ENCODE assay signal across 10 mouse cellular contexts in the genomic region with DNA sequence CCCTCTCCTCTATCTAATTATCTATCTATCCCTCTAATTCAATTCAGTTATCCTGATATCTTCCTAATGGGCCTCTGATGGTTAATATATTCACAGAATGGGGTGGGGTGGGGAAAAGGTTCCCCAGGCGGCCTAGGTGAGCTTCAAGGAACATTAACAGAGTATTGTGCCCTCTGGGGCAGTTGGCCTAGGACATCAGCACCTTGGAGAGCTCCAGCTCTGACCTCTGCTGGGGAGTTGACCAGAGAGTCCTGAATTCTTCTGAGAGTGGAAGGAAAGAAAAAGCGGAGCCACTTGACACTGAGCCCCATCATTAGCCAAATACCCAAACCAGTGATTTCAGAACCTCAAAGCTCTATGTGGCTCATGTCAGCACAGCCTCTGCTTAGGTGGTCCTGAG.
DNase-seq lines count a peak whose midpoint lies in the region; ATAC-seq and TF ChIP-seq lines count a peak whose summit lies in the region.
"Had no signal": no experiment of that assay in that cellular context is flagged by ENCODE, and none has a peak within 500 bp of the region (broad histone marks: within the 10 kb centered on the region; RNA-seq: fewer than 3 reads in every experiment).

No protein-coding gene starts in this region.

- H3K36me3 ChIP-seq in kidney, adult 2 months (ENCODE audit: control insufficient read depth, insufficient read depth, low read length): no peaks in the 10 kb centered on the region
- no peaks in the 10 kb centered on the region for H3K36me3 ChIP-seq in kidney, postnatal 0 days (ENCODE audit: insufficient read depth, low read length)
- H3K36me3 ChIP-seq in forebrain, embryonic 14.5 days (ENCODE audit: control insufficient read depth, insufficient read depth, low read length): no peaks in the 10 kb centered on the region
- H3K36me3 ChIP-seq: limb, embryonic 13.5 days; neural tube, embryonic 12.5 days had no signal

- no peak for TF ChIP-seq POLR2A in kidney, adult 2 months (IDR thresholded peaks at IDR 0.05; ENCODE audit: low read depth, low read length)

- no peaks in the 10 kb centered on the region for H3K27me3 ChIP-seq in kidney, adult 2 months (replicated peaks; ENCODE audit: control insufficient read depth, insufficient read depth, low read length)
- H3K27me3 ChIP-seq in kidney, postnatal 0 days (ENCODE audit: insufficient read depth, low read length): no peaks in the 10 kb centered on the region
- no peaks in the 10 kb centered on the region for H3K27me3 ChIP-seq in forebrain, embryonic 14.5 days (replicated peaks; ENCODE audit: control insufficient read depth, insufficient read depth, low read length)
- H3K27me3 ChIP-seq: limb, embryonic 13.5 days; neural tube, embryonic 12.5 days had no signal

- DNase-seq in kidney, adult 2 months: peak; percentile 28
- no peak for DNase-seq in kidney, adult 11 months
- peak; percentile 59 to 66 for DNase-seq in adrenal gland, postnatal 36 days
- peak; percentile 64 for DNase-seq in kidney, postnatal 0 days (ENCODE audit: low spot score)
- peak; percentile 61 for DNase-seq in retina, embryonic 14.5 days (ENCODE audit: low spot score)
- no peak for DNase-seq in left cerebral cortex, postnatal 4 days
- DNase-seq in forebrain, embryonic 14.5 days (ENCODE audit: low spot score): no peak
- DNase-seq in spleen, postnatal 14 days (ENCODE audit: low spot score in 2 of 2): no peak

- TF ChIP-seq CTCF in kidney, adult 2 months (conservative IDR thresholded peaks at IDR 0.05; ENCODE audit: insufficient read depth, insufficient read length, low read depth, low read length): no peak
- 0 out of 2 replicates have a peak, but pooled peaks have one; percentile 4 for TF ChIP-seq CTCF in kidney, postnatal 0 days (IDR thresholded peaks at IDR 0.05; ENCODE audit: low read depth)

- intact Hi-C loops in left cerebral cortex, postnatal 4 days (cut with DNase I): no loop called here

- no peak overlapping the region for H3K4me3 ChIP-seq in kidney, adult 2 months (ENCODE audit: insufficient read depth, low read depth, low read length)
- no peak overlapping the region for H3K4me3 ChIP-seq in kidney, postnatal 0 days (replicated peaks; ENCODE audit: low read depth, low read length)
- no peak overlapping the region for H3K4me3 ChIP-seq in forebrain, embryonic 14.5 days (ENCODE audit: low read depth, low read length)
- H3K4me3 ChIP-seq: limb, embryonic 13.5 days; neural tube, embryonic 12.5 days had no signal

- ATAC-seq in kidney, postnatal 0 days (replicated peaks; ENCODE audit: low FRiP score, low read depth): no peak; the same call in 1 of the 2 replicates
- no peak for ATAC-seq in forebrain, embryonic 14.5 days

- WGBS in kidney, adult 2 months: 26% methylated on average over 2 of the region's 2 CpGs
- 21% methylated on average over 2 of the region's 2 CpGs for WGBS in kidney, postnatal 0 days
- WGBS in forebrain, embryonic 14.5 days: 53% methylated on average over 2 of the region's 2 CpGs

- no peaks in the 10 kb centered on the region for H3K4me1 ChIP-seq in kidney, adult 2 months (ENCODE audit: control insufficient read depth, insufficient read depth, low read length)
- no peaks in the 10 kb centered on the region for H3K4me1 ChIP-seq in kidney, postnatal 0 days (replicated peaks; ENCODE audit: insufficient read depth, low read length)
- no peaks in the 10 kb centered on the region for H3K4me1 ChIP-seq in forebrain, embryonic 14.5 days (ENCODE audit: control insufficient read depth, insufficient read depth, low read length)
- H3K4me1 ChIP-seq: limb, embryonic 13.5 days; neural tube, embryonic 12.5 days had no signal

- no peak overlapping the region for H3K9ac ChIP-seq in kidney, postnatal 0 days (ENCODE audit: low read depth, low read length)
- no peak overlapping the region for H3K9ac ChIP-seq in forebrain, embryonic 14.5 days (ENCODE audit: low read length)
- H3K9ac ChIP-seq: limb, embryonic 13.5 days; neural tube, embryonic 12.5 days had no signal

- H3K4me2 ChIP-seq in kidney, postnatal 0 days (ENCODE audit: low read length): no peak overlapping the region
- H3K4me2 ChIP-seq in forebrain, embryonic 14.5 days (ENCODE audit: low read length): no peak overlapping the region
- H3K4me2 ChIP-seq: limb, embryonic 13.5 days; neural tube, embryonic 12.5 days had no signal

- H3K27ac ChIP-seq in kidney, adult 2 months (ENCODE audit: insufficient read depth, low read depth, low read length): no peak overlapping the region
- no peak overlapping the region for H3K27ac ChIP-seq in kidney, postnatal 0 days
- H3K27ac ChIP-seq in forebrain, embryonic 14.5 days (ENCODE audit: low read depth, low read length): no peak overlapping the region
- H3K27ac ChIP-seq: limb, embryonic 13.5 days; neural tube, embryonic 12.5 days had no signal

- no peaks in the 10 kb centered on the region for H3K9me3 ChIP-seq in kidney, postnatal 0 days (replicated peaks; ENCODE audit: low read length)
- H3K9me3 ChIP-seq in forebrain, embryonic 14.5 days (replicated peaks; ENCODE audit: control insufficient read depth, low read length): no peaks in the 10 kb centered on the region
- H3K9me3 ChIP-seq: neural tube, embryonic 12.5 days had no signal

Comparison
In these comparisons a context has a peak if more than half of its experiments do, and no peak if none do; other contexts are left out.
1. DNase-seq: peak in kidney, adult 2 months (single experiment), adrenal gland, postnatal 36 days (2 of 2), kidney, postnatal 0 days (single experiment) and retina, embryonic 14.5 days (single experiment); none in kidney, adult 11 months (single experiment), left cerebral cortex, postnatal 4 days (single experiment), forebrain, embryonic 14.5 days (single experiment) and spleen, postnatal 14 days (0 of 2).